Mouse (Mus musculus) forebrain, postnatal 0 days (tissue): ENCODE results near the gene Prop1. TPM values are rescaled to one million over a fixed set of nuclear protein-coding genes. Genes with fewer than 3 reads are reported as not detected.

Experiments
- ATAC-seq: fragments of 200-750 bp; cut with Nextera tagmentation; 2 replicates; pipeline ENCODE4 v1.8.0; 2017; ENCODE audit warnings: mild to moderate bottlenecking, moderate library complexity
- DNase-seq: peaks from one replicate; pipeline ENCODE4 v3.0.0-alpha.2; 2015
- H3K27ac ChIP-seq: fragments of 300-500 bp; sonication (generic); 2 replicates; pipeline ENCODE4 v1.5.1; 2014; ENCODE audit warnings: low read depth, mild to moderate bottlenecking, antibody characterized with exemption, low read length, moderate library complexity, mixed read lengths
- H3K27me3 ChIP-seq: fragments of 300-500 bp; sonication (generic); 2 replicates; pipeline ENCODE4 v1.6.1; 2014; ENCODE audit warnings: mild to moderate bottlenecking, low read length, mixed read lengths; ENCODE audit not compliant: insufficient read depth
- H3K36me3 ChIP-seq: fragments of 300-500 bp; sonication (generic); 2 replicates; pipeline ENCODE4 v1.6.1; 2014; ENCODE audit warnings: mild to moderate bottlenecking, moderate library complexity; ENCODE audit not compliant: insufficient read depth
- H3K4me1 ChIP-seq: fragments of 300-500 bp; sonication (generic); 2 replicates; pipeline ENCODE4 v1.6.1; 2014; ENCODE audit warnings: antibody characterized with exemption; ENCODE audit not compliant: insufficient read depth
- H3K4me2 ChIP-seq: fragments of 300-500 bp; sonication (generic); 2 replicates; pipeline ENCODE4 v1.6.1; 2014; ENCODE audit warnings: low read depth, mild to moderate bottlenecking, moderate library complexity
- H3K4me3 ChIP-seq: fragments of 300-500 bp; sonication (generic); 2 replicates; pipeline ENCODE4 v1.5.1; 2014; ENCODE audit warnings: low read depth, low read length, mixed read lengths
- H3K9ac ChIP-seq: fragments of 300-500 bp; sonication (generic); 2 replicates; pipeline ENCODE4 v1.6.1; 2014; ENCODE audit warnings: mild to moderate bottlenecking
- H3K9me3 ChIP-seq: fragments of 300-500 bp; sonication (generic); 2 replicates; pipeline ENCODE4 v1.6.1; 2016; ENCODE audit warnings: low read length
- CTCF ChIP-seq: sonication (generic); IDR thresholded peaks from 2 replicates; pipeline ENCODE4 v1.5.1; 2016; ENCODE audit warnings: antibody characterized with exemption, control low read depth, low read depth
- WGBS: fragments of 180-500 bp; shearing (Covaris S2); extraction: QIAGEN DNeasy Blood & Tissue Kit; methylation state at CpG from one replicate; pipeline ENCODE4 v1.1.7; 2014; 5-methylcytosine and 5-hydroxymethylcytosine counted together
- polyA plus RNA-seq: library from polyadenylated mRNA; unstranded; fragments of >200 nt; fragmentation: Nextera tagmentation; extraction: Ambion mirVana; gene quantifications from 2 replicates; pipeline ENCODE4 v1.2.1, GENCODE M21; 2015
- total RNA-seq: library from RNA; depleted of rRNA; stranded (reverse); fragments of >200 nt; gene quantifications from 2 replicates; pipeline ENCODE4 v1.2.3, GENCODE M21; 2014; rRNA removed

The Prop1 gene
- total and polyA plus RNA-seq, 2 experiments from 2014 or later, result 0.38 TPM; not detected in 1

GRCm38 (mm10) chr11:50915671-50916320 lies 37.8 kb downstream of the Prop1 start, which contains the start of gene Zfp2:
Gene Zfp2 (minus strand): TSS chr11:50916165.
- Histone ChIP-seq H3K27me3 (no peaks in the 10 kb centered on the region), H3K9ac (peak within 1 kb of the TSS; percentile 78), H3K36me3 (peaks cover 14% of the 10 kb centered on the region), H3K27ac (peak within 1 kb of the TSS; percentile 85), H3K9me3 (peaks cover 10% of the 10 kb centered on the region; the same call in 1 of the 2 replicates), H3K4me1 (0 out of 2 replicates have a peak, but pooled peaks cover 3% of the 10 kb centered on the region), H3K4me2 (peak within 1 kb of the TSS; percentile 49), H3K4me3 (peak within 1 kb of the TSS; percentile 67)
- DNase-seq, result peak; percentile 97
- peak; percentile 83 for TF ChIP-seq CTCF
- under 1% methylated on average over 47 of the region's 47 CpGs for WGBS
- ATAC-seq, result peak; percentile 100

- Histone ChIP-seq H3K4me3 (no peak overlapping the region), H3K27me3 (no peaks in the 10 kb centered on the region), H3K9ac (no peak overlapping the region), H3K27ac (no peak overlapping the region), H3K9me3 (peaks cover 10% of the 10 kb centered on the region; the same call in 1 of the 2 replicates), H3K36me3 (peaks cover 28% of the 10 kb centered on the region), H3K4me2 (no peak overlapping the region), H3K4me1 (0 out of 2 replicates have a peak, but pooled peaks cover 3% of the 10 kb centered on the region)
- 92% methylated on average over 3 of the region's 3 CpGs for WGBS
- TF ChIP-seq CTCF, result no peak
- ATAC-seq, result no peak
- DNase-seq, result no peak
Observed at GRCm38 (mm10) chr11:50914461-50914860, 39.1 kb downstream of the Prop1 start.

GRCm38 (mm10) chr11:50913301-50913700 lies 40.3 kb downstream of the Prop1 start:
- no peaks in the 10 kb centered on the region for H3K27me3 ChIP-seq
- 100% methylated on average over 1 of the region's 1 CpGs for WGBS
- no peak for TF ChIP-seq CTCF
- DNase-seq, result no peak
- peaks cover 39% of the 10 kb centered on the region for H3K36me3 ChIP-seq
- H3K9ac ChIP-seq, result no peak overlapping the region
- 0 out of 2 replicates have a peak, but pooled peaks cover 3% of the 10 kb centered on the region for H3K4me1 ChIP-seq
- no peak overlapping the region for H3K4me3 ChIP-seq
- no peak overlapping the region for H3K27ac ChIP-seq
- H3K4me2 ChIP-seq, result no peak overlapping the region
- no peak for ATAC-seq
- H3K9me3 ChIP-seq, result peaks cover 14% of the 10 kb centered on the region; the same call in 1 of the 2 replicates

- WGBS, result 92% methylated on average over 5 of the region's 5 CpGs
- Histone ChIP-seq H3K4me3 (no peak overlapping the region), H3K4me1 (no peaks in the 10 kb centered on the region), H3K27me3 (no peaks in the 10 kb centered on the region), H3K4me2 (no peak overlapping the region), H3K9me3 (peaks cover 44% of the 10 kb centered on the region), H3K27ac (no peak overlapping the region), H3K36me3 (peaks cover 88% of the 10 kb centered on the region), H3K9ac (no peak overlapping the region)
- DNase-seq (no peak), ATAC-seq (no peak)
- no peak for TF ChIP-seq CTCF
Observed at GRCm38 (mm10) chr11:50908136-50908535, 45.4 kb downstream of the Prop1 start.

Other genes starting within 250 kb of the Prop1 start
- 42.7 and 46.6 TPM in 2 replicates for gene Zfp354c, start 126.0 kb downstream of the Prop1 start, total RNA-seq
- 27.1 and 35.1 TPM in 2 replicates for gene Zfp354c, start 126.0 kb downstream of the Prop1 start, polyA plus RNA-seq
- gene Zfp879, start 112.2 kb downstream of the Prop1 start, total RNA-seq, result 3.5 and 5.9 TPM in 2 replicates
- gene Zfp879, start 112.2 kb downstream of the Prop1 start, polyA plus RNA-seq, result 1.1 and 1.6 TPM in 2 replicates
- not detected in 2 replicates for gene Grm6, start 103.1 kb downstream of the Prop1 start, total RNA-seq
- not detected in 2 replicates for gene Grm6, start 103.1 kb downstream of the Prop1 start, polyA plus RNA-seq
- 8.2 and 8.4 TPM in 2 replicates for gene Zfp454, start 66.1 kb downstream of the Prop1 start, total RNA-seq
- 7.7 and 8.7 TPM in 2 replicates for gene Zfp454, start 66.1 kb downstream of the Prop1 start, polyA plus RNA-seq
- gene Zfp2, start 37.6 kb downstream of the Prop1 start, total RNA-seq, result 39.8 and 39.9 TPM in 2 replicates
- gene Zfp2, start 37.6 kb downstream of the Prop1 start, polyA plus RNA-seq, result 29.5 and 35.2 TPM in 2 replicates
- 4.6 and 5.0 TPM in 2 replicates for gene Zfp354b, start 22.1 kb downstream of the Prop1 start, total RNA-seq
- 2.1 and 2.3 TPM in 2 replicates for gene Zfp354b, start 22.1 kb downstream of the Prop1 start, polyA plus RNA-seq
- not detected in 2 replicates for gene 4933414I15Rik, start 10.0 kb downstream of the Prop1 start, total RNA-seq
- not detected in 2 replicates for gene 4933414I15Rik, start 10.0 kb downstream of the Prop1 start, polyA plus RNA-seq
- not detected in 2 replicates for gene Olfr1378, start 12.8 kb upstream of the Prop1 start, total RNA-seq
- gene Olfr1378, start 12.8 kb upstream of the Prop1 start, polyA plus RNA-seq, result not detected in 2 replicates
- not detected in 2 replicates for gene Olfr1377, start 28.2 kb upstream of the Prop1 start, total RNA-seq
- not detected in 2 replicates for gene Olfr1377, start 28.2 kb upstream of the Prop1 start, polyA plus RNA-seq
- gene Olfr51, start 49.8 kb upstream of the Prop1 start, total RNA-seq, result not detected in 2 replicates
- not detected in 2 replicates for gene Olfr51, start 49.8 kb upstream of the Prop1 start, polyA plus RNA-seq
- gene Olfr54, start 60.5 kb upstream of the Prop1 start, total RNA-seq, result not detected in 2 replicates
- gene Olfr54, start 60.5 kb upstream of the Prop1 start, polyA plus RNA-seq, result not detected in 2 replicates
- not detected in 2 replicates for gene Olfr1375, start 94.3 kb upstream of the Prop1 start, total RNA-seq
- gene Olfr1375, start 94.3 kb upstream of the Prop1 start, polyA plus RNA-seq, result not detected in 2 replicates
- gene Zfp354a, start 105.5 kb upstream of the Prop1 start, total RNA-seq, result 13.3 and 20.4 TPM in 2 replicates
- 7.0 and 9.8 TPM in 2 replicates for gene Zfp354a, start 105.5 kb upstream of the Prop1 start, polyA plus RNA-seq